Mouse (Mus musculus): ENCODE measurements around the gene Bend3.

Bend3 gene

DNA sequence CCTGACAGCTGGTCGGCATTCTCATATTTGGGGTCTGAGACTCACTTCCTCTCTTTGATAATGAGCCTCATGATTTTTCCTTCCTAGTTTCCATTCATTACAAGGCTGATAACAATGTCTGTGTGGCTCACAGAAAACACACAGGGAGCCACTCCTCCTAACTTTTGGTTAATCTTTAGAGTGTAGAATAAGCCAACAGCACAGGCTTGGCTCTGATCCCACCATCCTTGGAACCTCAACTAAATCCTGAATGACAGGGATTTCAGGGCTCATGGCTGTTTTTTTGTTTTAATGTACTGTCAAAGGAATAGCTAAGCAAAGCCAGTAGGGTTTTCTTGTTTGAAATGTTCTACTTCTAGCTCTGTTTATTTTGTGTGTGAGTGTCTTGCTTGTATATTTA lies 55.8 kb downstream of the Bend3 start:
- DNase-seq (ENCODE audit: low spot score), result no peak

DNA sequence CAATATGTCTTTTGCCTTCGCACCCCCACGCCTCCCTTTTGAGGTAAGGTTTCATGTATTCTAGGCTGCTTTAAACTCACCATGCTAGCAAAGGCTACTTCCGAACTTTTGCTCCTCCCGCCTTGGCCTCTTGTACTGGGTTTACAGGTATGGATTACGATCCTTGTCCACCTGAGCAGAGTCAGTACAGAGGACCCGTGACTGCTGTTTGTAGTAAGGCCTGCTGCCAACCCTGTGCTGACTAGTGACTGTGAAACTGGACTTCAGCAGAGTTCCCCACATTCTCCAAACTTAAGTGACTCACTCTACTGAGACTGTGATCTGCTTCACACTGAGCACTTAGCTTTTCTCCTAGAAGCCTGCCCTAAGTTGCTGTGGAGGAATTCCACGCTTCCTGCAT lies 59.0 kb downstream of the Bend3 start:
- DNase-seq (ENCODE audit: low spot score), result no peak

DNA sequence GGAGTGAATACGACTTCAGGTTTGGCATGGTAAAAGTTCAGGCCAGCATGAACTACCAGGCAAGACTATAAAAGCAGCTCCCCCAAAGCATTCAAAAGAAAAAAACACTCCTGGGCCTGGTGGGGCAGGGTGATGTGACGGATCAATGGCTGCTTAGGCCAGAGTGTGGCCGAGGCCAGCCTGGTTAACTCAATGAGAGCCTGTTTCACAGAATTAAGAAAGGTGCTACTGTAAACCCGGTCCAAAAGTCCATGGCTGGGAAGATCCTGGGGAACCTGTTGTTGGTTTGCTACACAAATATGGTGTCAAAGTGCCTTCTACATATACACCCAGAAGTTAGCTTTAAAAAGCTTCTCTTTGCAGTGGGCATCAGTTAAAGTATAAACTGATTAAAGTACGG lies 60.2 kb downstream of the Bend3 start:
- DNase-seq (ENCODE audit: low spot score), result no peak

DNA sequence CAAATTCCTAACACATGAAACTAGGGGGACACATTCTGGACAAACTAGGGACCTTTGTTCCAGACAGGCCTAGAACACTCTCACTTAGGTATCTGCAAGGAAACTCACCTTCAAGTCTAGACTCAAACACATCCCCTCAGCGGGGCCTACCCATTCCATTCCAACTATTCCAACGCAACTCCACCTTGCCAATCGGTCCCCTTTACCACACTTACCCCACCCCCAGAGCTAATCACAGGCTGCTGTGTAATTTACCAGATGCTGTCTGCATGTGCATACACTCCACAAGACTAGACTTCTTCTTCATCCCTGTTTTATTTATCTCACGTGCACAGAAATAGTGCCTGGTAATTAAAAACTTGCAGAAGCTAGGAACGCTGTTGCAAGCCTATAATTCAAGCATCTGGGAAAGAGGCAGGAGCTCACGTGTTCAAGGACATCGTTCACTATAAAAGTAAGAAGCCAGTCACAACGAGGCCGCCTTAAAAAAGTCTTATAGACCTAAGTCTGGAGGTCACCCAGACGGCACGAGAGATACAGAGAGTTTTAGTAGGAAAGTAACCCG lies 61.2 kb downstream of the Bend3 start:
- DNase-seq (ENCODE audit: low spot score), result no peak

DNA sequence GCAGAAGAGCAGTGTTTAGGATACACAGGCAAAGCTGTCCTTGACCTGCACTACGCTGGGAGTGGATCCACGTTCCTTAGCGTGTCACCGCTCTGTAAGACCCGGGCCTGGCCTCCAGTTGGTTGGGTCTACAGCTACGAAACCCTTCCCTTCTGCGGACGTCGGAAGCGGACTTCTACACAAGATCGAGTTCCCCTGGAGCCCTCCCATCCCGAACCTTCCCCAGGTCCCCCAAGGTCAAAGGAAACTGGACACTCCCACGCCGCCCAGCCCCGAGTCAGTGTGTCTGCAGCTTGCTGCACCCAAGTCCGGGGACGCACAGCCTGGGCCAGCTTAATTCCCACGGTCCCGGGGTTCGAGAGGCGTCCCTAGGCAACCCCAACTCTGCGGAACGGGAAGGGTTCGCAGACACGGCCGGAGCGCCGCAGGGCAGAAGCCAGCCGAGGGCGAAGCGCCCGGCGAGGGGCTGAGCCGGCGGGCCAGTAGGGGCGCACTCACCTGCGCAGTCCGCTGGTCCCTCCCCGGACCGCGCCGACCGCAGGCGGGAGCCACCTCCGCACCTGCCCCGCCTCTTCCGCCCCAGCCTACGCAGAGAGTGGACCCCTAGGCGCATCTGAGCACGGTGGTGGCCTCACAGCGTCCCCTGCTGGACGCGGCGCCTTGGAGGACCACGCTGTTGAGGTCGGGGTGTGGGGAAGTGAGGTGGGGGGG lies 62.0 kb downstream of the Bend3 start, which contains the start of gene 1700021F05Rik:
1700021F05Rik (minus strand) TSS at position 553 of the 711 bp plus-strand sequence.
- DNase-seq (ENCODE audit: low spot score), result peak; percentile 81

DNA sequence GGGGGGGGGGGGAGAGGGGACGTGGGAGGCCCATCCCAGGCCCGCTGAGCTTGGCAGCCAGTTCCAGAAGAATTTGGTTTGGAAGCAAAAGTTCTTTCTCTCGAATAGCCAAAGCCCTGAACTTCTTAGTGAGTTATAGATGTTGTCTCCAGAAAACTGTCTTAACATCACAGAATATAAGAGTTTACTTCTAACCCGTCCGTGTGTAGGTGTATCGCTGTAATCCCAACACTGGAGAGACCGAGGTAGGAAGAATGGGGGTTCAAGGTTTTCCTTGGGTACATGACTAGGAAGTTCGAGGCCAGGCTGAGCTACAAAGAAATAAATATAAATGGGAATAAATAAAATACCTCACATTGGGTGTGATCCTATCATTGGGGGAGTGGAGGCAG lies 62.5 kb downstream of the Bend3 start:
- no peak for DNase-seq (ENCODE audit: low spot score)

DNA sequence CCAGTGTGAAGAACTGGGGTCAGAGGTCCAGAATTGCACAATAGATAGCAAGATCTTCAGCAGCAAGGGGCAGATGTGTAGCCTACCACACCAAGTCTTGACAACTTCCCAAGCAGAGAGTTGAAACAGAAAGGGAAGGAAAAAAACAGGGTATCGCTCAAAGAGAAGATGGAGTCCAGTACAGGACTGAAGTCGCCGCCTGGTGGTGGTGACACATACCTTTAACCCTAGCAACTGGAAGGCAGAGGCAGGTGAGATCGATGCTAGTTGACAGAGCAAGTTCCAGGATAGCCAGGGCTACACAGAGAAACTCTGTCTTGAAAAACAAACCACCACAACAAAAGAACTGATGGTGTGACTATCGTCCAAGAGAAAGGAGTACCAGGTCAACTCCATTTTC lies 70.8 kb downstream of the Bend3 start:
- no peak for DNase-seq (ENCODE audit: low spot score)

DNA sequence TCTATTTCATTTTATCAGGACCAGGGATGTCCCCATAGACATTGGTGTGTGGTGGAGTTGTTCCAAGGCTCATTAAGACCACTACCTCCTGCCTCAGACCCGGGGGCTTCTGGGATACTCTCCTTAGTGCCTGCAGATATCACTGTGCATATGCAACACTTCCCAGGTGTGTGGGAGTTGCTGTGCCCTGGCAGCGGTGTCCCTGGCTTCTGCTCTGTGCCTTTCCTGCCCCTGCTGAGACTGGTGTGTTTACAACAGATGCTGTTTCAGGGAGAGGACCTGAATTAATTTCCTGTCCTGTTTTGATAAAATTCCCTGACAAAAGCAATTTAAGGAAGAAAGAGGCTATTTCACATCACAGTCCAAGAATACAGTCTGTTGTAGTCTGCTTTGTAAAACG lies 72.3 kb downstream of the Bend3 start:
- DNase-seq (ENCODE audit: low spot score), result no peak

DNA sequence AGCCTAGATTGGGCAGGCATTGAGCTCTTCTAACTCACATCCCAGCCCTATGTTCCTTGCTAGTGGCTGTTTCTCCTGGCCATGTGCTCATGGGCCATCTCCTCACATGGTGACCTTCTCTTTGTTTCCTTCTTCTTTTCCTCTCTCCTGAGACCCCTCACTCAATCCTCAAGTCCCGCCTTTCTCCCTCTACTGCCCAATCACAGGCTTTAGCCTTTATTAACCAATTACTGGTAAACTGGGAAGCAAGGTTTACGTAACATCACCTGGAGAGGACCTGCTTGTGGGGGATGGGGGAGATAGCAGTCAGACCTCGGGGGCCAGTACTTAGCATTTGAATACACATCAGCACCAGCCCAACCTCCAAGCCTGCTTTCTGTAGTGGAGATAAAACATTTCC lies 72.8 kb downstream of the Bend3 start:
- no peak for DNase-seq (ENCODE audit: low spot score)

DNA sequence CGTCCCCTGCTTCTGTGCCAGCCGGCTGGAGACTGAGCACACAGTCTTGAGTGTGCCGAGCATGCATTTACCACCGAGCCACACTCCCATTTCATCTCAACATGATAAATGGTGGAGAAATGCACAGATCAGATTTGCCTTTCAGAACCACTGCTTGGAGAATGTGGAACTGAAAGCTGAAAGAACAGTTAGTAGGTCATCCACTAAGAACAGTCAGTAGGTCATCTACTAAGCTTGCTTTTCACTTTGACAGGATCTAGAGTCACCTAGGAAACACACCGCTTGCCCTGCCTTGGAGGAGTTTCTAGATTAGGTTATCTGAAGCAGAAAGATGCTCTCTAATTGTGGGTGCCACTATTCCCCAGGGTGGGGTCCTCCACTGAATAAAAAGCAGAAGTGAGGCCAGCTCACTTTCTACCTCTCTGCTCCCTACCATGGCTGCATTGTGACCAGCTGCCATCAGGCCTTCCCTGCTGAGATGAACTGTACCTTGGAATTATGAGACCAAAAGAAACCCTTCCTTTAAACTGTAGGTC lies 79.1 kb downstream of the Bend3 start:
- no peak for DNase-seq (ENCODE audit: low spot score)

DNA sequence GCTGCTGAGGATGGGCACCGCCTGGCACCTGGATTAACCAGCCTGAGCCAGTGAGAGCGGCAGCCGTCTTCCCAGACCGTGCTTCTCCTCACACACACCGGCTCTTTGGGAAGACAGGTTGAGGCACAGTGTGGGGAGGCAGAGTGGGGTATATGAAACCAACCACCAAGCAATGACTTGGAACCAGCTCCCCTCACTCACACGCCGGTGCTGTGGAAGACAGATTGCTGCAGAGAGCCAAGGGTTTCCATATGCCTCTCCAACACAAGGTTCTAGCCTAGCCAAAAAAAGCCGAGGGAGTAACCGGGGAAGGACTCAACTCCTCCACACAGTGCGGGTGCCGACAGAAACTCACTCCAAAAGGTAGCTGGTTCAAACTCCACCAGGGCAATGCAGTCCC lies 80.7 kb downstream of the Bend3 start:
- no peak for DNase-seq (ENCODE audit: low spot score)

DNA sequence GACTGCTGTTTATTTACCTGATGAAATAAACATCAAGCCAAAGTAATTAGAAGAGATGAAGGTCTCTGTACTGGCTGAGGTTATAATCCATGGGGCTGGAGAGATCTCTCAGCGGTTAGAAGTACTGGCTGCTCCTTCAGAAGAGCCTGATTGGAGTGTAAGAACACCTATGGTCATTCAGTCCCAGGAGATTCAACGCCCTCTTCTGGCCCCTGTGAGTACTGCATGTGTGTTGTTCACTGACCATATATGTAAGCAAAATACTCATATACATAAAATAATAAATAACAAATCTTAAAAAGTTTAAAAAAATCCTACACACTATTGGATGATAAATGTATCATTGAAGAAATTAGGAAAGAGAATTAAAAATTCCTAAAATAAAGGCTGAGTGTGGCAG lies 82.1 kb downstream of the Bend3 start:
- DNase-seq (ENCODE audit: low spot score), result no peak

DNA sequence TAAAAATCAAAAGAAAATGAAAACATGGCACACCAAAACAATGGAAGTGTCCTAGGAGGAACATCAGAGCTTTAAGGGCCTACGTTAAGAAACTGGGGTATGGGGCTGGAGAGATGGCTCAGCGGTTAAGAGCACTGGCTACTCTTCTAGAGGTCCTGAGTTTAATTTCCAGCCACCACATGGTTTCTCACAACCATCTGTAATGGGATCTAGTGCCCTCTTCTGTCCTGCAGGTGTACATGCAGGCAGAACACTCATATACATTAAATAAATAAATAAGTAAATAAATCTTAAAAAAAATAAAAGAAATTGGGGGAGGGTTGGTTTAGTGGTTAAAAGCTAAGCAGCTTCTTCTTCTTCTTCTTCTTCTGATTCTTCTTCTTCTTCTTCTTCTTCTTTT lies 82.7 kb downstream of the Bend3 start:
- DNase-seq (ENCODE audit: low spot score), result no peak
